Mouse (Mus musculus) kidney, postnatal 4 days (tissue): ENCODE data around the gene Nkd1.

Experiments used
- DNase-seq, 2 experiments: peaks; one replicate each; pipeline ENCODE4 v3.0.0; 2021; ENCODE audit warnings: mixed read lengths in 2 of 2

The Nkd1 gene

GRCm38 (mm10) chr8:88619513-88619912, 98.4 kb downstream of the Nkd1 start:
- DNase-seq: peak in 1 of 2 experiments; percentile 43

DNA sequence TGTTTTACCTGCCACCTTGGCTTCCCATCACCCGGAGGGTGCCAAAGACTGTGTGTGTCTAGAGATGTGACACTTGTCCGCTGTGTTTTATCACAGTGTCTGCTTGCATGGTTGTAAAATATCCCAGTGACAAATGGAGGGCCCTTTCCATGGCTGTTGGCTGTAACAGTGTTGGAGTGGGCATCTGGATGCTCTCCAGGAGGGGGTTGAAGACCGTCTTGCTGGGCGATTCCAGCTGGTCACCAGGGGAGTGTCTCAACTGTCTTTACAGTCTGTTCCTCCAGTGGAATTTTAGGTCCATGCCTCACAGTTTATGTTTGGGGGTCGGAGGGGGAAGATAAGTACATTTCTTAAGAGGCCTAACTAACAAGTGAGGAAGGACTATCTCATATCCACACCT, 99.8 kb downstream of the Nkd1 start:
- no peak for DNase-seq

DNA sequence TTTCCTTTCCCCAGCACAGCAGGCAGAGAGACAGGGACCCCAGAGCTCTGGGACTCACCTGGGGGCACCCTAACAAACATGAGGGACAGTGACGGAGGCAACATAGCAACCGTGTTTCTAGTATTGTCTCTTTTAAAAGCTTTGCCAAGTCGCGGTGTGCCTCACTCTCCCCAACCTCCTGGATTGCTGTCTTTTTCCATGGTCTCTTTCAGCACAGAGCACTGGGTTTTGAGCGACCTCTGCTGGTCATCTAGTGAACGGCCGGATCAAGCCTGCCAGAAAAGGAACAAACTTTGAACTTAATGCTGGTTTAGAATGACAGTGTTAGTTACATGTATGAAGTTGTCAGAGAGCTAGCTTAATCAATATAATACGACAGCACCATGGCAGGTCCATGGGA, 100.3 kb downstream of the Nkd1 start:
- DNase-seq: peak; percentile 87 to 89

- DNase-seq: no peak
Observed at GRCm38 (mm10) chr8:88623351-88623750, 102.2 kb downstream of the Nkd1 start.

DNA sequence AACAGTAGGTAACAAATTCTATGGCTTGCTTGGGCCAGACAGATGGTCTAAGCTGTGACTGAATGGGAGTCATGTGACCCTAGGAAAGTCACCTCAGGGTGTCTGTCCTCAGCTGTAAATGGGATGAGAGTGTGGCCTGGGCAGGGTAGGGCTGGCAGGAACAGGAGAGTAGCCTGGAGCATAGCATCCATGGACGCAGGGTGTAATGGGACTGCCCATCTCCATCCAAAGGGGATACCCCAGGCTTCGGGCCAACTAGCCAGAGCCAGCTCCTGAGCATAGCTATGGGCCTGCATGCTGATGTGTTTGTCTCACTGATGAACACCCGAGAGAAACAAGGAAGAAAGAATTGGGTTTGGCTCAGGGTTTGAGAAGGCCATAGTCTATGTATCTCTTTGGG, 103.1 kb downstream of the Nkd1 start:
- DNase-seq: no peak

DNA sequence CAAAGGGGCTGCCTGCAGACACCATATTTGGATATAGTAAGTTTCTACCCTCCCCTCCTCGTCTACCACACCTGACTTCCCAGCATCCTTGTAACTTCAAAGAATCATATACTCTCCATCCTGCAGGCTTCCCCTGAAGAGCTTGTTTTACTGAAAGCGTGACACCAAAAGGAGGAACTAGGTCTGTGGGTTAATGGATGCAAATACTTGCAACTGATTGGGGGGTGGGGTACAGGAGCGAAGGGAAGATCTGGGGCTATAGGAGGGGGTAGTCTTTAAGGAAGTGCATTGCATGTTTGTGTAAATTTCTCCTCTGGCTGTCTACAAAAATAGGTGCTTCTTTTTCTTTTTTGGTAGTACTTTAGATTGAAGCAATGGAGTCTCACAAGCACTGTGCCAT, 105.3 kb downstream of the Nkd1 start:
- no peak for DNase-seq

GRCm38 (mm10) chr8:88626940-88627264, 105.7 kb downstream of the Nkd1 start:
- DNase-seq: no peak

- peak; percentile 83 to 92 for DNase-seq
Observed at GRCm38 (mm10) chr8:88627265-88627991, 106.3 kb downstream of the Nkd1 start.

- DNase-seq: no peak
Observed at GRCm38 (mm10) chr8:88628001-88628774, 107.0 kb downstream of the Nkd1 start.

DNA sequence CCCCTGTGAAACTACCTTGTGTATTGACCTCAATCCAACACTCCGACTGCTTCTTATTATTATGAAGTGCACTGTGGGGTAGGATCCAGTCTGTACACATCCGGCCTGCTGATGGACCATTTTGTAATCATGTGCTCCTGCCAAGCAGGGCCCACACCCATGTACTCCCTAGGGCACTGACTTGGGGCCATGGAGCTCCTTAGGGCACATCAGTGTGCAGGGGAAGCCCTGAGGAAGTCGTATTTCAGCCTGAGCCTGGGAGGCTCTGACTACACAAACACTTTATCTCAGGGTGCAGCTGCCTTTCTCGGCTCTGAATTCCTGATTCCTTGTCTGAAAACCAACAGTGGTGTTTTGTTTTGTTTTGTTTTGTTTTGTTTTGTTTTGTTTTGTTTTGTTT, 109.1 kb downstream of the Nkd1 start:
- DNase-seq: no peak

GRCm38 (mm10) chr8:88631081-88631480, 109.9 kb downstream of the Nkd1 start:
- peak; percentile 53 to 68 for DNase-seq

GRCm38 (mm10) chr8:88633343-88633765, 112.2 kb downstream of the Nkd1 start:
- DNase-seq: no peak

DNA sequence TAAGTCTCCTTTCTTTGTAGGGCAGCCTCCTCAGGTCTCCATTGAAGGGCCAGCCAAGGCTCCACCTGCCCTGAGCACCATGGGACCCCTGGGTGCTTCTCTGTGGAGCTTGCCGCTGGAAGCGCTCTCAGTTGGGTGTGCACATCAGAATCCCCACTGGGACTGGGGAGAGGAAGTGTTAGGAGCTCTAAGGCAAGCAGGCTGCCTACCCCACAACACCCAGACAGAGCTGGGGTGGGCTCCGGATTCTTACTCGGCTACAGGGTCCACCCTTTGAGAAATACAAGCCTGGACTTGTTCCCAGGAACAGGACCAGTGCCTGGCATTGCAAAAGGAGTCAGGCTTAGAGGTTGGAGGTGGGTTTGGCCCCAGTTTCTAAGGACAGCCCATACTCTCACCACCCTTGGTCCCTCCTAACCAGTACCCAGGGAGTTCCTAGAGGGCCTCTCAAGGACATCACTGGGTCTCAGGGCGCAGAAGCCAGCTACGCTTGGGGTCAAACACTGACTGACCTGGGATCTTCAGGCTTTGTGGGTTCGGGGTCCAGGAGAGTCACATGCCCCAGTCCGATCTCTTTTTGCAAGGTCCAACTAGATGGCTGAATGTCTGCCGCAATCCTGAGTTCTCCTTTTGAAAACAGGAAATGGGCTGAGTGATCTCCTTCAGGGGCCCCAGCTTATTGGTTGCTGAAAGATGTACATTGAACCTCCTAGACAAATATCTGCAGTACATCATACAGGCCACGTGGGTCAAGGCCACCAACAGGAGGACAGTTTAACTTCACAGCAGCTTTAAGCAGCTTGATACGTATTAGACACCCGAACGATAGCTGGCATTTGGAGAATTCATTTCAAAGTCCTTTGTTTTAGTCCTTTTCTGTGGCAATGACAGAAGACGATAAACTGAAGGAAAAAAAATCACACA, 114.6 kb downstream of the Nkd1 start, which contains the start of gene Snx20:
TSS of gene Snx20 (minus strand) at position 655 of the 924 bp plus-strand sequence.
- DNase-seq: no peak

DNA sequence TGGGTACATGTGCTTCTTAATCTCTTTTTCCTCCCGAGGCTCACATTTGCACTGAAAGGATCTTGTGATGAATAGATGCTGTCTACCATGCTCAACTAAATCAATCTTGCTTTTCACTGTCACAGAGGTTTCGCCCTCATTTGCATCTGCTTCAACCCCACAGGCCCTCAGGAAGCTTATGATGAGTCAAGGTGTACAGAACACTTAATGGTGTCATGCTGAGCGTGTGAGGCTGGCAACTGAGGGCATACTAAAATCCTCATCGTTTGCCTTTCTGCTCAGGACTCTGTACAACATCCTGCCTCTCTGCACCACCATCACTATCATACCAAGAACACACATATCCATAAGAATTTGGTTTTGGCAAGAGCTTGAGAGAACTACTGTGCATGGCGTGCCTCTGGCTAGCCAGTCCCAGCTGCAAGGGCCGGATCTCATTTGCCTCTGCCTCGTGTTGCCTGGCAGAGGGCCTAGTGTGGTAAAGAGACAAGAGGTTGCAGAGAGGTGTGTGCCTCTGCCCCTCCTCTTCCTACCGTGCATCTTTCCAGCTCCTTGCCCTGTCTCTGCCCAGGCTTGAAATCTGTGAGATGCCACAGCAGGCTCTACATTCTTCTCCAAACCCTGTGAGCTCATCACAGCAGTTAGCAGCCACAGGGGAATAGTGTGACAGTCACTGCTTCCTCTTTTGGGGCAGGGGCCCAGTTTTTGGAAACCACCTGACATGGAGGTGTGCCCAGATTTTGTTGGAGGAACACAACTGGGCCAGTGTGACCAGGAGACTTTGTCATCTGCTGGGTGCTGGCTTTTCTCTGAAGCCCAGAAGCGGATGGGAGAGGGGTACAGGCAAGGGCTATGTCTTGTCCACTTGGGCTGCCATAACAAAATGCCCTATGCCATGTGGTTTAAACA, 116.2 kb downstream of the Nkd1 start:
- no peak for DNase-seq

DNA sequence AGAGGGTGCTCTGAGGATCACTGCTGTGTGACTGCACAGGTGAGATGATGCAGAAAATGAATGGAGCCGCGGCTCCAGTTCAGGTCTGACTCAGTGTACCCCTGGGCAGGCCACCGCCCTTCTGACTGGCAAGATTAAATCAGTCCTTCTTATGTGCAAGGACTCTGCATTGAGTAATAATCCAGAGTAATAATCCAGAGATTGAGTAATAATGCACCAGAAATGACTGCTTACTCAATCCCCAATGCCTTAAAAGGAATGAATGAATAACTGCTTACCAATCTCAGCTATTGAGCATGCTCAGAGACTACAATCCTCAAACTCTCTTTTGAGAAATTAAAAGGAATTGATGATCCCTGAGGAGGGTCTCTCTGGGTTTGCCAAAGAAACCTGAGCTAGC, 117.8 kb downstream of the Nkd1 start:
- DNase-seq: no peak

DNA sequence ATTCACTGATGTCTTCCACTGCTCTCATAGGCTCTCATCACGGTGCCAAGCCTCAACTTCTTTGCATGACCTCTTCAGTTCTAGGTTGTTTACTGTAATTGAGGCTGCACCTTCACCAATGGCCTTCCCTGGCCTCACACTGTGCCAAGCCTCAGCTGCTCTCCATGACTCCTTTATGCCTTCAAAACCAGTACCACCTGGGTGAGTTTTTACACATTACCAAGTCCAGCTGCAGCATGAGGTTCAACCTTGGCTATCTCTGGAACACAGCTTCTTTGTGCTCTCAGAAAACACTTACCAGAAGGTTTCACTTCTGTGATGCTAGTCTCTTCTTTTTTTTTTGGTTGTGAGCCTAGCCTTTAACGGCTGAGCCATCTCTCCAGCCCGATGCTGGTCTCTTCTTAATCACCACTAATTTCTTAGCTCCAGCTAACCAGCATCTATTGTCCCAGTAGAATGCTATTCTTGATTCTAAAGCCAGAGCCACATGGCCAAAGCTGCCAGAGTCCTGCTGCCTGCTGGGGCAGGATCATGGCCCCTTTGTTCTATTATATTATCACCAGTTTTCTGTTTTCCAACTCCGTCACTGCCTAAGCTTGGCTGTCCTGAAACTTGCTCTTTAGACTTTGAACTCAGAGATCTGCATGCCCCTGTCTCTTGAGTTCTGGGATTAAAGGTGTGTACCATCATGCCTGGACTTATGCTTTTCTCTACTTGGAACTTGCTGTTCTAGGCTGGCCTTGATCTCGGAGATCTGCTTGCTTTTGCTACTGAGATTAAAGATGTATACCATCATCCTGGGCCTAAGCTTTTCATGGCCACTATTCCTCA, 121.8 kb downstream of the Nkd1 start:
- no peak for DNase-seq
